Mouse (Mus musculus) CH12.LX (cell line): Measurements from ENCODE around the gene Pjvk.

ENCODE experiments used
- E2F4 ChIP-seq: IDR thresholded peaks from 2 replicates; pipeline ENCODE4 v1.6.1; 2011; ENCODE audit warnings: low read depth, low read length, improper control_type of control experiment; ENCODE audit not compliant: insufficient replicate concordance
- EP300 ChIP-seq: IDR thresholded peaks from 2 replicates; pipeline ENCODE4 v1.6.1; 2011; ENCODE audit warnings: low read length, improper control_type of control experiment
- MYC ChIP-seq: IDR thresholded peaks from 2 replicates; pipeline ENCODE4 v1.6.1; 2011; ENCODE audit warnings: low read depth, mild to moderate bottlenecking, improper control_type of control experiment, low read length
- POLR2A ChIP-seq: IDR thresholded peaks from 2 replicates; pipeline ENCODE4 v1.6.1; 2011; ENCODE audit warnings: low read depth, mild to moderate bottlenecking, improper control_type of control experiment, low read length

- no peak for TF ChIP-seq MYC
- no peak for TF ChIP-seq E2F4
- TF ChIP-seq EP300, result no peak
- TF ChIP-seq POLR2A, result no peak
Observed at GRCm38 (mm10) chr2:76659419-76659818, 11.1 kb downstream of the Pjvk start.
